Mouse (Mus musculus) liver, embryonic 11.5 days (tissue): ENCODE data around the gene Rcsd1. TPM values are rescaled to one million over a fixed set of nuclear protein-coding genes. Genes with fewer than 3 reads are reported as not detected.

ENCODE experiments used
- ATAC-seq: fragments of 200-750 bp; cut with Nextera tagmentation; replicated peaks from 2 replicates; pipeline ENCODE4 v1.8.0; 2017; ENCODE audit warnings: moderate number of reproducible peaks, mild to moderate bottlenecking, moderate TSS enrichment, moderate library complexity; ENCODE audit not compliant: low FRiP score
- DNase-seq: peaks from one replicate; pipeline ENCODE4 v3.0.0-alpha.2; 2017; ENCODE audit warnings: low spot score
- H3K27ac ChIP-seq: fragments of 300-500 bp; sonication (generic); 2 replicates; pipeline ENCODE4 v1.5.1; 2014; ENCODE audit warnings: mild to moderate bottlenecking, low read depth, low read length, control low read depth
- H3K27me3 ChIP-seq: fragments of 300-500 bp; sonication (generic); replicated peaks from 2 replicates; pipeline ENCODE4 v1.6.1; 2014; ENCODE audit warnings: low read length, mixed read lengths; ENCODE audit not compliant: control insufficient read depth, insufficient read depth
- H3K36me3 ChIP-seq: fragments of 300-500 bp; sonication (generic); 2 replicates; pipeline ENCODE4 v1.6.1; 2014; ENCODE audit warnings: mild to moderate bottlenecking, low read length, moderate library complexity, mixed read lengths; ENCODE audit not compliant: control insufficient read depth, insufficient read depth
- H3K4me1 ChIP-seq: fragments of 300-500 bp; sonication (generic); replicated peaks from 2 replicates; pipeline ENCODE4 v1.6.1; 2014; ENCODE audit warnings: low read length, mixed read lengths; ENCODE audit not compliant: control insufficient read depth, insufficient read depth
- H3K4me2 ChIP-seq: fragments of 300-500 bp; sonication (generic); 2 replicates; pipeline ENCODE4 v1.6.1; 2014; ENCODE audit warnings: mild to moderate bottlenecking, control low read depth, moderate library complexity
- H3K4me3 ChIP-seq: fragments of 300-500 bp; sonication (generic); 2 replicates; pipeline ENCODE4 v1.5.1; 2014; ENCODE audit warnings: low read depth, low read length, control low read depth
- H3K9ac ChIP-seq: fragments of 300-500 bp; sonication (generic); 2 replicates; pipeline ENCODE4 v1.6.1; 2014; ENCODE audit warnings: low read depth, low read length, control low read depth
- H3K9me3 ChIP-seq: fragments of 300-500 bp; sonication (generic); 2 replicates; pipeline ENCODE4 v1.6.1; 2016; ENCODE audit warnings: low read length, inconsistent platforms, mixed read lengths; ENCODE audit not compliant: control insufficient read depth
- WGBS: fragments of 180-500 bp; shearing (Covaris S2); extraction: QIAGEN DNeasy Blood & Tissue Kit; methylation state at CpG from one replicate; pipeline ENCODE4 v1.1.7; 2014; 5-methylcytosine and 5-hydroxymethylcytosine counted together
- polyA plus RNA-seq: library from polyadenylated mRNA; unstranded; fragments of >200 nt; fragmentation: Nextera tagmentation; extraction: Ambion mirVana; gene quantifications from 2 replicates; pipeline ENCODE4 v1.2.1, GENCODE M21; 2014

The Rcsd1 gene
- polyA plus RNA-seq, 1 experiment from 2014 or later: 17.8 TPM

- no peak for ATAC-seq
- 85% methylated on average over 5 of the region's 5 CpGs for WGBS
Measured at GRCm38 (mm10) chr1:165625058-165625457, 84.5 kb downstream of the Rcsd1 start.

GRCm38 (mm10) chr1:165618201-165618624 lies 91.3 kb downstream of the Rcsd1 start:
- no peak overlapping the region for H3K4me3 ChIP-seq
- 0 out of 2 replicates have a peak, but pooled peaks have one; percentile 30 for ATAC-seq

More at GRCm38 (mm10) chr1:165625058-165625457, 84.5 kb downstream of the Rcsd1 start:
- H3K27me3 ChIP-seq: no peaks in the 10 kb centered on the region
- H3K27ac ChIP-seq: no peak overlapping the region
- no peak for DNase-seq
- peaks cover 28% of the 10 kb centered on the region for H3K4me1 ChIP-seq
- no peak overlapping the region for H3K9ac ChIP-seq
- no peak overlapping the region for H3K4me3 ChIP-seq
- H3K9me3 ChIP-seq: no peaks in the 10 kb centered on the region
- peaks cover 3% of the 10 kb centered on the region; the same call in 1 of the 2 replicates for H3K36me3 ChIP-seq
- no peak overlapping the region for H3K4me2 ChIP-seq

GRCm38 (mm10) chr1:165617166-165617891 lies 92.2 kb downstream of the Rcsd1 start:
- Histone ChIP-seq H3K27me3 (no peaks in the 10 kb centered on the region), H3K9ac (peak overlapping the region; percentile 12; the same call in 1 of the 2 replicates), H3K4me3 (no peak overlapping the region), H3K4me1 (peaks cover 16% of the 10 kb centered on the region), H3K9me3 (no peaks in the 10 kb centered on the region), H3K36me3 (peaks cover 3% of the 10 kb centered on the region; the same call in 1 of the 2 replicates), H3K4me2 (peak overlapping the region; percentile 45), H3K27ac (peak overlapping the region; percentile 72)
- ATAC-seq (peak; percentile 66), DNase-seq (no peak)
- 30% methylated on average over 15 of the region's 15 CpGs for WGBS

More at GRCm38 (mm10) chr1:165618201-165618624, 91.3 kb downstream of the Rcsd1 start:
- Histone ChIP-seq H3K36me3 (peaks cover 6% of the 10 kb centered on the region; the same call in 1 of the 2 replicates), H3K27ac (peak overlapping the region; percentile 72), H3K4me2 (no peak overlapping the region), H3K4me1 (peaks cover 18% of the 10 kb centered on the region), H3K27me3 (no peaks in the 10 kb centered on the region), H3K9me3 (no peaks in the 10 kb centered on the region), H3K9ac (no peak overlapping the region)
- DNase-seq: no peak
- WGBS: 63% methylated on average over 9 of the region's 9 CpGs

GRCm38 (mm10) chr1:165616652-165617051 lies 92.9 kb downstream of the Rcsd1 start:
- H3K9me3 ChIP-seq: no peaks in the 10 kb centered on the region
- 44% methylated on average over 7 of the region's 7 CpGs for WGBS
- ATAC-seq (no peak), DNase-seq (no peak)
- H3K36me3 ChIP-seq: 0 out of 2 replicates have a peak, but pooled peaks cover 3% of the 10 kb centered on the region
- H3K27ac ChIP-seq: peak overlapping the region; percentile 72
- H3K4me2 ChIP-seq: peak overlapping the region; percentile 45
- H3K4me1 ChIP-seq: peaks cover 14% of the 10 kb centered on the region
- H3K27me3 ChIP-seq: no peaks in the 10 kb centered on the region
- no peak overlapping the region for H3K9ac ChIP-seq
- no peak overlapping the region for H3K4me3 ChIP-seq

- Histone ChIP-seq H3K4me2 (no peak overlapping the region), H3K9ac (no peak overlapping the region), H3K36me3 (0 out of 2 replicates have a peak, but pooled peaks cover 3% of the 10 kb centered on the region), H3K27me3 (no peaks in the 10 kb centered on the region), H3K9me3 (no peaks in the 10 kb centered on the region), H3K27ac (no peak overlapping the region), H3K4me3 (no peak overlapping the region), H3K4me1 (peaks cover 13% of the 10 kb centered on the region)
- WGBS: 87% methylated on average over 3 of the region's 3 CpGs
- ATAC-seq: no peak
- no peak for DNase-seq
Measured at GRCm38 (mm10) chr1:165614793-165615192, 94.8 kb downstream of the Rcsd1 start.

GRCm38 (mm10) chr1:165613926-165614325 lies 95.6 kb downstream of the Rcsd1 start:
- Histone ChIP-seq H3K9ac (no peak overlapping the region), H3K9me3 (no peaks in the 10 kb centered on the region), H3K4me3 (no peak overlapping the region), H3K27ac (no peak overlapping the region), H3K4me1 (peaks cover 18% of the 10 kb centered on the region), H3K27me3 (no peaks in the 10 kb centered on the region), H3K36me3 (0 out of 2 replicates have a peak, but pooled peaks cover 3% of the 10 kb centered on the region), H3K4me2 (no peak overlapping the region)
- DNase-seq: no peak
- no peak for ATAC-seq
- 85% methylated on average over 4 of the region's 4 CpGs for WGBS

GRCm38 (mm10) chr1:165612714-165613113 lies 96.8 kb downstream of the Rcsd1 start:
- Histone ChIP-seq H3K27me3 (no peaks in the 10 kb centered on the region), H3K36me3 (0 out of 2 replicates have a peak, but pooled peaks cover 3% of the 10 kb centered on the region), H3K9ac (no peak overlapping the region), H3K4me1 (peaks cover 11% of the 10 kb centered on the region), H3K9me3 (no peaks in the 10 kb centered on the region), H3K27ac (no peak overlapping the region), H3K4me2 (no peak overlapping the region), H3K4me3 (no peak overlapping the region)
- DNase-seq (no peak), ATAC-seq (no peak)
- 39% methylated on average over 5 of the region's 5 CpGs for WGBS

- H3K27me3 ChIP-seq: no peaks in the 10 kb centered on the region
- H3K9ac ChIP-seq: no peak overlapping the region
- no peak overlapping the region for H3K4me3 ChIP-seq
- no peak overlapping the region for H3K4me2 ChIP-seq
- H3K9me3 ChIP-seq: no peaks in the 10 kb centered on the region
- no peak overlapping the region; the same call in 1 of the 2 replicates for H3K27ac ChIP-seq
- ATAC-seq (no peak), DNase-seq (no peak)
- peaks cover 7% of the 10 kb centered on the region for H3K4me1 ChIP-seq
- WGBS: 66% methylated on average over 9 of the region's 9 CpGs
- peaks cover 7% of the 10 kb centered on the region; the same call in 1 of the 2 replicates for H3K36me3 ChIP-seq
Measured at GRCm38 (mm10) chr1:165610321-165610999, 99.1 kb downstream of the Rcsd1 start.
